Mouse (Mus musculus) stomach, embryonic 14.5 days (tissue): ENCODE measurements around the gene Pappa2. TPM values are rescaled to one million over a fixed set of nuclear protein-coding genes. Genes with fewer than 3 reads are reported as not detected.

Experiments used
- ATAC-seq: fragments of 200-750 bp; cut with Nextera tagmentation; 2 replicates; pipeline ENCODE4 v1.8.0; 2017; ENCODE audit warnings: low read depth, moderate TSS enrichment; ENCODE audit not compliant: insufficient number of reproducible peaks, insufficient read depth, low FRiP score
- H3K27ac ChIP-seq: fragments of 300-500 bp; sonication (generic); 2 replicates; pipeline ENCODE4 v1.5.1; 2014; ENCODE audit warnings: mild to moderate bottlenecking, low read length, moderate library complexity, mixed read lengths
- H3K27me3 ChIP-seq: fragments of 300-500 bp; sonication (generic); 2 replicates; pipeline ENCODE4 v1.6.1; 2014; ENCODE audit warnings: low read length, control low read depth, mixed read lengths; ENCODE audit not compliant: control insufficient read depth, insufficient read depth
- H3K36me3 ChIP-seq: fragments of 300-500 bp; sonication (generic); 2 replicates; pipeline ENCODE4 v1.6.1; 2014; ENCODE audit warnings: mild to moderate bottlenecking, control low read depth, low read length, moderate library complexity, mixed read lengths; ENCODE audit not compliant: control insufficient read depth, insufficient read depth
- H3K4me1 ChIP-seq: fragments of 300-500 bp; sonication (generic); 2 replicates; pipeline ENCODE4 v1.6.1; 2014; ENCODE audit warnings: low read length, control low read depth, mixed read lengths; ENCODE audit not compliant: control insufficient read depth, insufficient read depth
- H3K4me2 ChIP-seq: fragments of 300-500 bp; sonication (generic); replicated peaks from 2 replicates; pipeline ENCODE4 v1.6.1; 2014; ENCODE audit warnings: low read depth, low read length, control low read depth
- H3K4me3 ChIP-seq: fragments of 300-500 bp; sonication (generic); 2 replicates; pipeline ENCODE4 v1.5.1; 2014; ENCODE audit warnings: low read depth, low read length, control low read depth
- H3K9ac ChIP-seq: fragments of 300-500 bp; sonication (generic); replicated peaks from 2 replicates; pipeline ENCODE4 v1.6.1; 2014; ENCODE audit warnings: low read depth, mild to moderate bottlenecking, control low read depth, low read length, moderate library complexity, mixed read lengths
- H3K9me3 ChIP-seq: fragments of 300-500 bp; sonication (generic); 2 replicates; pipeline ENCODE4 v1.6.1; 2016; ENCODE audit warnings: low read depth, low read length, control low read depth; ENCODE audit not compliant: control insufficient read depth
- WGBS: fragments of 180-500 bp; shearing (Covaris S2); extraction: QIAGEN DNeasy Blood & Tissue Kit; methylation state at CpG from one replicate; pipeline ENCODE4 v1.1.7; 2014; 5-methylcytosine and 5-hydroxymethylcytosine counted together
- polyA plus RNA-seq: library from polyadenylated mRNA; unstranded; fragments of >200 nt; fragmentation: Nextera tagmentation; extraction: Ambion mirVana; gene quantifications from 2 replicates; pipeline ENCODE4 v1.2.1, GENCODE M21; 2014

Gene Pappa2
- polyA plus RNA-seq, 1 experiment from 2014 or later, result 2.3 TPM

DNA sequence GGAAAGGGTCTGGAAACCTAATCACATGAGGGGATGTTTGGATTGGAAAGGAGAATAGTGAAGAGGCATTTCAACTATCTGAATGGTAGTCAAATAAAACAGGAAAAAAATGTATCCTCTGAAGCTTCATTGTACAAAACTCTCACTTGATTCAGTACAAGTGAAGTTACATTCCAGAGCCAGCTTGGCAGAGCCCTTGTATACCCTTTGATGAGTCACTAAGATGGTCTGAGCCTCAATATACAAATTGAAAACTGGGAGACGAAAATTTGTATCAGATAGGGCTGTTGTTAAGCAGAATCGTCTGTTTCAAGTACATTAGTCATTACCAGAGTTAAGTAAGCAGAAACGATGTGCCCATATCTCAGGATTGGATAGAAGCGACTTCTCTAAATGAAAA lies 143.1 kb downstream of the Pappa2 start:
- H3K9ac ChIP-seq, result no peak overlapping the region
- H3K36me3 ChIP-seq, result no peaks in the 10 kb centered on the region
- no peak overlapping the region for H3K4me2 ChIP-seq
- WGBS, result 77% methylated on average over 4 of the region's 4 CpGs
- no peaks in the 10 kb centered on the region for H3K4me1 ChIP-seq
- no peak overlapping the region for H3K27ac ChIP-seq
- no peak overlapping the region for H3K4me3 ChIP-seq
- H3K27me3 ChIP-seq, result no peaks in the 10 kb centered on the region
- H3K9me3 ChIP-seq, result no peaks in the 10 kb centered on the region
- ATAC-seq, result no peak

DNA sequence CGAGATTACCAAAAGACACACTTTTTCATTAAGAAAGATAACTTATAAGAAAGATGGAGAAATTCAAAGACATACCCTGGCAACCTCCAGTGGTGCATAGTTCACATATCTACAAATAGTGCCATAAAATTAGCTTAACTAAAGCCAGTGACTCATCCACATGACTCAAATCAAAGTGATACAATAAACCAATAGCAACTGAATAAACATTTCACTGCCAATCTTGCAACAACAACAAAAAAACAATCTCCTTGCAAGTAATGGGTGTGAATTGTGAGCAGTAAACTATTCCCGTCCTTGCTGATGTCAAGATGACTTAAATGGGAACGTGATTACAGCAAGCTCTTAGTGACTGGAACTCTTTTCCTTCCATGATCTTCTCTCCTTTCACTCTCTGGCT lies 150.1 kb downstream of the Pappa2 start:
- WGBS, result 82% methylated on average over 3 of the region's 3 CpGs
- Histone ChIP-seq H3K4me3 (no peak overlapping the region), H3K4me2 (no peak overlapping the region), H3K4me1 (no peaks in the 10 kb centered on the region), H3K27me3 (no peaks in the 10 kb centered on the region), H3K27ac (no peak overlapping the region), H3K9ac (no peak overlapping the region), H3K9me3 (no peaks in the 10 kb centered on the region), H3K36me3 (no peaks in the 10 kb centered on the region)
- ATAC-seq, result no peak

DNA sequence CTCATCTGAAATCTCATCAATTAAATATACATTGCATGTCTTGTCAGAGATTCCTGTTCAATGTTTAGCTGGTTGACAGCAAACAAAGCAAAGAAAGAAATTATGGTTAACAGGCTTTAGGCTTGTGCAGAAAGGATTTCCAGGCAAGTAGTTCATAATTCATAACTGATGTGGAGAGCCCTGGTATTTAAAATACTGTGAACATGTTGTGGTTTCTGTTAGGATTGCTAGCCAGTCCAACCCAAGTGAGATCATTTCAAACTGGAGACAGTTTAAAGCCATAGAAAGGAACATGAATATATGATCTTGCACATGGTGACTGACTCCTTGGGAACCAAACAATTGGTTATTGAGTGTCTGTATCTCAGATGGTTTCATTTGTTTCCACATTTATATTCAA lies 152.4 kb downstream of the Pappa2 start:
- no peak for ATAC-seq
- no peaks in the 10 kb centered on the region for H3K27me3 ChIP-seq

DNA sequence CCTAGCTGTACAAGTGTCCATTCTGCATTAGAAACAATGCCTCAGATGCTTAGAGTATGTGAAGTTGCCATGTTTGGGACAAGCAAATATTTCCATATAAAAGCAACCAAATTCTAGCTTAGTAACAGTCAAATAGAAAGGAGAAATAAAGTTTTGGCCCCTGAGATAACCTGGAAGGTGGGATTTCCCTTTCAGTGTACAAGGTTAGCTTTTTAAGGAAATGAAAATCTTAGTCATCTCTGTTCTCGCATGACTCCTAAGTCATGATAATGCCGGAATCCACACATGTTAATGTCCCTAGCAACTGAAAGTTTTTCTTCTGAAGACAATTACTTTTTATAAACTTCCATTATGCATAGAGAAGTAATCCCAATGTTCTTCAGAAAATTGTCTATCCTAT lies 160.6 kb downstream of the Pappa2 start:
- Histone ChIP-seq H3K4me1 (no peaks in the 10 kb centered on the region), H3K27me3 (no peaks in the 10 kb centered on the region), H3K9ac (no peak overlapping the region), H3K36me3 (no peaks in the 10 kb centered on the region), H3K4me3 (no peak overlapping the region), H3K9me3 (no peaks in the 10 kb centered on the region), H3K4me2 (no peak overlapping the region), H3K27ac (no peak overlapping the region)
- ATAC-seq, result no peak
- WGBS, result 95% methylated on average over 2 of the region's 2 CpGs

More for the DNA sequence above, 152.4 kb downstream of the Pappa2 start:
- Histone ChIP-seq H3K4me2 (no peak overlapping the region), H3K9me3 (no peaks in the 10 kb centered on the region), H3K4me3 (no peak overlapping the region), H3K36me3 (no peaks in the 10 kb centered on the region), H3K27ac (no peak overlapping the region), H3K4me1 (no peaks in the 10 kb centered on the region), H3K9ac (no peak overlapping the region)

DNA sequence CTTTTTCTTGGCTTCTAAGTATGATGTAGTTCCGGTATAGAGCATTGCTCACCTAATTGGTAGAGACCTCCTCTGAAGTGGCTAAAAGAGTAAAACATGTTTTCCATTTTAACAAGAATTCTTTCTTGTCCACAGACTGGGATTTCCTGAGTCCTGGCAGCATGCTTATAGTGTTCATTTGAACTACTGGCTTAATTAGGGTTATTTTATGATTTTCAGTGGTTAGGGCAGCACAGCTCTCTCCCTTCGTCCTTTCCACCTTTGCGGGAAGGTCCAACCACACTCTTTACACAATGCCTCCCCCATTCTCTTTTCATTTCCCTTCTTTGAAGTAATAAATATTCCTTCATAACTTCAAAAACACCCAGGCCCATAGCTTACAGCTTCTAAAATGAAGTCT lies 163.8 kb downstream of the Pappa2 start:
- Histone ChIP-seq H3K36me3 (no peaks in the 10 kb centered on the region), H3K4me1 (no peaks in the 10 kb centered on the region), H3K9me3 (no peaks in the 10 kb centered on the region), H3K9ac (no peak overlapping the region), H3K4me2 (no peak overlapping the region), H3K4me3 (no peak overlapping the region), H3K27ac (no peak overlapping the region), H3K27me3 (no peaks in the 10 kb centered on the region)
- 87% methylated on average over 3 of the region's 3 CpGs for WGBS
- no peak for ATAC-seq

DNA sequence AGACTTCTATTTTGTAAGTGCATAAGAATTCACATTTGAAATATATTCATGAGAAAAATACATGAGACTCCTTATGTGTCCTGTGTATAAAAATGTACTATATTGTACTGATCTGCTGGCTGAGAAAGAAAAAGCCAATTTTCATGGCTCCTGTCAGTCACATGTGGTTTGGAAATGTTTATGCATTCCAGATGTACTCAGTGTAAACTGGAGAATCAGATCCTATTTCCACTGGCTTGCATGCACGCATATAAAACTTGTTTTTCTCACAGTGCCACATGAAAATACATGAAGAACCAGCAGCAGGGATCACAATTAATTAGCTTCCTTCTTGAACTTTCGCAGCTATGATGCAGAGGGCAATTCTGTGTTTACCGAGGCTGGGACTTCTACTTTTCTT lies 168.4 kb downstream of the Pappa2 start:
- Histone ChIP-seq H3K9me3 (no peaks in the 10 kb centered on the region), H3K4me1 (no peaks in the 10 kb centered on the region), H3K36me3 (no peaks in the 10 kb centered on the region), H3K4me3 (no peak overlapping the region), H3K27ac (no peak overlapping the region), H3K27me3 (no peaks in the 10 kb centered on the region), H3K4me2 (no peak overlapping the region), H3K9ac (no peak overlapping the region)
- ATAC-seq, result no peak
- WGBS, result 64% methylated on average over 3 of the region's 3 CpGs

DNA sequence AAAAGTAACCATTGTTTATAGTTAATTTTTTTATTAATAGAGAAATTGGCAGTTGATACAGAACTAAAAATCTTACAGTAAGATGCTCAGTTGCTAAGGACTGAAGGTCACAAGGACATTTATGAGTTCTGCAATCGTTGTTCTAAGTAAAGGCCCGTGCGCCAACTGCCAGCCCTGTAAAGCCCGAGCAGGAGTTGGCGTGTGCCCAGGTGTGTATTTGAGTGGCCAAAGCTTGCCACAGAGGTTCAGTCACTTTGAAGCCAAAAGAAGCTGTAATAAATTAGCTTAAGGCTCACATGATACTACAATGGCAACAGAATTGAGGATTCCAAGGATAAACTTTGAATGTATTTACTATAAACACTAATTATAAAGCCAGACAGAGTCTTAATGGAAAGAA lies 204.8 kb downstream of the Pappa2 start:
- Histone ChIP-seq H3K4me1 (no peaks in the 10 kb centered on the region), H3K9ac (no peak overlapping the region), H3K4me2 (no peak overlapping the region), H3K4me3 (no peak overlapping the region), H3K36me3 (no peaks in the 10 kb centered on the region), H3K27ac (no peak overlapping the region), H3K9me3 (no peaks in the 10 kb centered on the region), H3K27me3 (no peaks in the 10 kb centered on the region)
- ATAC-seq, result no peak
- 82% methylated on average over 5 of the region's 5 CpGs for WGBS

DNA sequence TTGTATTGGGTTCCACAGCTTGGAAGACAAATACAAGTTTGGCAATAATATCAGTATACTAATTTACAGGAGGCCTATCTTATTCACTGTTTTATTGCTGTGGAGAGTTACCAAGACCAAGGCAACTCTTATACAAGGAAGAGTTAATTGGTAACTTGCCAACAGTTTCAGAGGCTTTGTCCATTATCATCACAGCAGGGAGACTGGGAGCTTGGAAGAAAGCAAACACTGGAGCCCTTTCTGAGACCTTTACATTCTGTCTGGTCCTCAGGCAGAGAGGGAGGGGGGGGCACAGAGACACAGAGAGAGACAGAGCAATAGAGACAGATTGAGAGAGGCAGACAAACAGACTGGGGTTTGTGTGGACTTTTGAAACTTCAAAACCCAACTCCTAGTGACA lies 207.2 kb downstream of the Pappa2 start:
- Histone ChIP-seq H3K27ac (no peak overlapping the region; the same call in 1 of the 2 replicates), H3K36me3 (no peaks in the 10 kb centered on the region), H3K9ac (no peak overlapping the region), H3K4me1 (no peaks in the 10 kb centered on the region), H3K27me3 (no peaks in the 10 kb centered on the region), H3K4me2 (no peak overlapping the region), H3K9me3 (no peaks in the 10 kb centered on the region), H3K4me3 (no peak overlapping the region)
- ATAC-seq, result peak; percentile 67; the same call in 1 of the 2 replicates

DNA sequence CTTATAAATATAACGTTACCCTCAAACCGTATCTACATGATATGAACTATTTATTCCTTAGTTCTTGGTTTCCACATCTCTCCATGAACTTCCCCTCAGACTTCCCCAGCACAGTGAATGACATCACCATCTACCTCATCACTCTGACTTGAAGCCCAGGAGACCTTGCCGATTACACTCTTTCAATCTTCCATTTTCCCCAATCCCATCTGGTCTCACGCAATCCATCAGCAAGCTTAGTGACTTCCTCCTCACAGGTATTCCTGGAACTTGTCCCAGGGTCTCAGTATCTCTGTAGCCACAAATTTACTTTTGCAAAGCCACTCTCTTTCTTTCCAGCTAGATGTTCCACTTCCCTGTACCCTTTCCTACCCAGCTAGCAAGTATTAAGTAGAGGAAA lies 209.5 kb downstream of the Pappa2 start:
- H3K27me3 ChIP-seq, result no peaks in the 10 kb centered on the region
- H3K4me2 ChIP-seq, result no peak overlapping the region
- H3K4me3 ChIP-seq, result no peak overlapping the region
- no peaks in the 10 kb centered on the region for H3K4me1 ChIP-seq
- no peak overlapping the region for H3K9ac ChIP-seq
- H3K27ac ChIP-seq, result no peak overlapping the region
- WGBS, result 60% methylated on average over 4 of the region's 4 CpGs
- no peaks in the 10 kb centered on the region for H3K36me3 ChIP-seq
- H3K9me3 ChIP-seq, result no peaks in the 10 kb centered on the region
- no peak for ATAC-seq
